Mouse (Mus musculus) left cerebral cortex, adult 8-10 months (tissue): ENCODE data around the gene Klhl22. TPM values are rescaled to one million over a fixed set of nuclear protein-coding genes. Genes with fewer than 3 reads are reported as not detected.
A peak's percentile ranks its signal among the peaks of the same experiment; 100 is the strongest.

Source experiments
- DNase-seq, 2 experiments: peaks; one replicate each; pipeline ENCODE4 v3.0.0; 2022; ENCODE audit warnings: low spot score in 2 of 2
- total RNA-seq, 4 experiments: library from RNA; stranded (reverse); gene quantifications; 2 replicates each; pipeline ENCODE4 v1.2.4; 2022

Klhl22 gene
- total RNA-seq, 4 experiments from 2014 or later: 82.2 to 105 (median 95.4) TPM

- no peak for DNase-seq
These were observed 5.7 kb upstream of the Klhl22 start for GRCm38 (mm10) chr16:17753686-17754085.

GRCm38 (mm10) chr16:17757756-17758155 is 1.7 kb upstream of the Klhl22 start:
- DNase-seq: no peak

GRCm38 (mm10) chr16:17758902-17759301 is 516 bp upstream of the Klhl22 start:
- DNase-seq: no peak

- peak in 1 of 2 experiments; percentile 35 for DNase-seq
These were observed 449 bp downstream of the Klhl22 start for GRCm38 (mm10) chr16:17759813-17760321.

GRCm38 (mm10) chr16:17760657-17761056 is 1.2 kb downstream of the Klhl22 start:
- no peak for DNase-seq

- no peak for DNase-seq
These were observed 1.7 kb downstream of the Klhl22 start for GRCm38 (mm10) chr16:17761074-17761473.

GRCm38 (mm10) chr16:17764108-17764511 is 4.7 kb downstream of the Klhl22 start:
- DNase-seq: no peak

- peak in 1 of 2 experiments; percentile 23 for DNase-seq
These were observed 9.4 kb downstream of the Klhl22 start for GRCm38 (mm10) chr16:17768834-17769233.

GRCm38 (mm10) chr16:17771117-17771865 is 11.9 kb downstream of the Klhl22 start:
- no peak for DNase-seq

- DNase-seq: no peak
These were observed 17.4 kb downstream of the Klhl22 start for GRCm38 (mm10) chr16:17776828-17777227.

GRCm38 (mm10) chr16:17778223-17778622 is 18.8 kb downstream of the Klhl22 start:
- DNase-seq: no peak

- no peak for DNase-seq
These were observed 20.3 kb downstream of the Klhl22 start for GRCm38 (mm10) chr16:17779692-17780091.

GRCm38 (mm10) chr16:17785337-17785736 is 25.9 kb downstream of the Klhl22 start:
- no peak for DNase-seq

GRCm38 (mm10) chr16:17792728-17793127 is 33.3 kb downstream of the Klhl22 start:
- DNase-seq: no peak

- no peak for DNase-seq
These were observed 34.6 kb downstream of the Klhl22 start for GRCm38 (mm10) chr16:17794047-17794446.

GRCm38 (mm10) chr16:17795643-17796042 is 36.2 kb downstream of the Klhl22 start:
- no peak for DNase-seq

- no peak for DNase-seq
These were observed 37.1 kb downstream of the Klhl22 start for GRCm38 (mm10) chr16:17796519-17796918.

- no peak for DNase-seq
These were observed 37.8 kb downstream of the Klhl22 start, which contains the start of gene Scarf2 for GRCm38 (mm10) chr16:17796971-17797811. Scarf2 (plus strand) TSS chr16:17797282.

GRCm38 (mm10) chr16:17797812-17798311 is 38.4 kb downstream of the Klhl22 start:
- no peak for DNase-seq

GRCm38 (mm10) chr16:17798321-17799180 is 39.1 kb downstream of the Klhl22 start:
- no peak for DNase-seq

- DNase-seq: no peak
These were observed 40.2 kb downstream of the Klhl22 start for GRCm38 (mm10) chr16:17799584-17799983.
